Comparison of ENCODE assay signal across 10 mouse cellular contexts in genomic region chr5:35311738-35312250, GRCm38 (mm10). TPM values are rescaled to one million over a fixed set of nuclear protein-coding genes. Genes with fewer than 3 reads are reported as not detected.
"Had no signal": no experiment of that assay in that cellular context is flagged by ENCODE, and none has a peak within 500 bp of the region (broad histone marks: within the 10 kb centered on the region; RNA-seq: fewer than 3 reads in every experiment).

No protein-coding gene starts in this region.

- DNase-seq: kidney, adult 9 months; layer of hippocampus, adult 9-11 months; layer of hippocampus, postnatal 36 days; lung, embryonic 14.5 days; lung, postnatal 10 days; lung, postnatal 4 days; thymus, adult 2 months; thymus, postnatal 25 days had no signal

RNA-seq across cellular contexts. Expression of gene Adra2c, which starts 33.7 kb away (rescaled TPM):
- total RNA-seq: liver, adult 2 months; megakaryocyte, adult 5-6 weeks had no signal
